Mouse (Mus musculus) adrenal gland, postnatal 0 days (tissue): ENCODE data around the gene Nfkbie. TPM values are rescaled to one million over a fixed set of nuclear protein-coding genes. Genes with fewer than 3 reads are reported as not detected.

Experiments
- polyA plus RNA-seq: library from polyadenylated mRNA; unstranded; fragments of >200 nt; fragmentation: Nextera tagmentation; extraction: Ambion mirVana; gene quantifications from 2 replicates; pipeline ENCODE4 v1.2.1, GENCODE M21; 2015

Nfkbie gene
- polyA plus RNA-seq, result 3.6 and 4.3 TPM in 2 replicates

DNA sequence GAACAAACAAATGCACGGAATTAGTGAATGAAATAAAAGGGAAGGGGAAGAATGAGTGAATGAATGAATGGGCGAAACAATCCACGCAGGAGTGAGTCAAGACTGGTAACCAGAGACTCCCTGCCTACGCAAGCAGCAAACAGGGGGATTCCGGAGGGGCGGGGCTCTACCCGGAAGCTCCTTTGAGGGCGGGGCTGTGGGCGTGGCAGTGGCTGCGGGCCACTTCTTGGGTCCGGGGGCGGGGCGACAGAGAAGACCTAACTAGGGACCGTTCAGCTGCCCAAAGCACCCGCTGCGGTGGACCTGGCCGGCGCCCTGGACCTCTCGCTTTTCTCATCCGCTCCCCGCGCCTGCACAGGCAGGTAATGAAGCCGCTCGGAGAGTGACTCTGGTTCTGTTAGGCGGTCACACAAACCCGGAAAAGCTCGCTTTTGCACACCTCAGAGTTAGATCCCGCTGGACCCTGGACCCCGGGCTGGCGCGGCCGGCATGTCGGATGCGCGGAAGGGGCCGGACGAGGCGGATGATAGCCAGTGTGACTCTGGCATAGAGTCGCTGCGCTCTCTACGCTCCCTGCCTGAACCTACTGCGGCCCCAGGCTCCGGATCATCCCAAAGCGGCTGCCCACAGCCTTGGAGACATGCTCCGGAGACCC lies at the start of gene Nfkbie:
Nfkbie (plus strand) TSS at position 252 of the 655 bp plus-strand sequence.

DNA sequence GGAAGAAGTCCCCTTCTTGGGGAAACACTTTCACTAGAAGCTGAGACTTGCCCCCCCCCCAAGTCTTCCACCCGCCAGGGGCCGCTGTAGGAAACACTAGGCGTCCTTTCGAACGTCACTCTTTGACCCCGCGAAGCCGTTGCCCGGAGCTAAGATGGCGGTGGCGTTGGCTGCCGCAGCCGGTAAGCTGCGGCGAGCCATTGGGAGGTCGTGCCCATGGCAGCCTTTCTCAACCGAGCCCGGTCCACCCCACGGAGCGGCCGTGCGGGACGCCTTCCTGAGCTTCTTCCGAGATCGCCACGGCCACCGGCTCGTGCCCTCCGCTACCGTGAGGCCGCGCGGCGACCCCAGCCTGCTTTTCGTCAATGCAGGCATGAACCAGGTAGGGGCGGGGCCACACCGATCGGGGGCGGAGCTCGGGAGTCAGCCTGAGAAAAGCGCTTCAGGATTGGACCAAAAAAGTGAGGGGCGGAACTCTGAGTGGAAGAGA lies 48.8 kb upstream of the Nfkbie start, which contains the start of gene Aars2:
Aars2 (plus strand) TSS at position 142 of the 490 bp plus-strand sequence.

DNA sequence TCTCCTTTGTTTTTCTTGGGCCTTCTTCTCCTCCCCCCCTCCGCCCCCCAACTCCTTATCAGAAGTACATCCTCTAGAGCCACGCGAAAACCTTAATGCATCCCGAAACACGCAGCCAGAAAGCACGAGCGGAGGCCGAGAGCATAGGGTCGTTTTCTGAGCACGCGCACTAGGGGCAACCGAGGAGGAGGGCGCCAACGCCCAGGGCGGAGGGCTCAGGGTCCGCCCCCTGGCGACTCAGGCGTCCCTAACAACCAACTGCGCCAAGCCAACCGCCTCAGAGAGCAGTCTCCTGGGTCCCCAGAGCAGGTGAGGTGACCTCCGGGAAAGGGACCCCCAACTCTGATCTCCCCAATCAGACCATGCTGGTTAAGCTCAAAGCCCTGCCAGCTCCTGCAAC lies 32.2 kb upstream of the Nfkbie start, which contains the start of gene Tcte1:
Tcte1 (plus strand) TSS at position 172 of the 400 bp plus-strand sequence.

GRCm38 (mm10) chr17:45549617-45550181 lies 5.8 kb upstream of the Nfkbie start, which contains the start of gene Tmem151b:
Tmem151b (minus strand) TSS chr17:45549677.

DNA sequence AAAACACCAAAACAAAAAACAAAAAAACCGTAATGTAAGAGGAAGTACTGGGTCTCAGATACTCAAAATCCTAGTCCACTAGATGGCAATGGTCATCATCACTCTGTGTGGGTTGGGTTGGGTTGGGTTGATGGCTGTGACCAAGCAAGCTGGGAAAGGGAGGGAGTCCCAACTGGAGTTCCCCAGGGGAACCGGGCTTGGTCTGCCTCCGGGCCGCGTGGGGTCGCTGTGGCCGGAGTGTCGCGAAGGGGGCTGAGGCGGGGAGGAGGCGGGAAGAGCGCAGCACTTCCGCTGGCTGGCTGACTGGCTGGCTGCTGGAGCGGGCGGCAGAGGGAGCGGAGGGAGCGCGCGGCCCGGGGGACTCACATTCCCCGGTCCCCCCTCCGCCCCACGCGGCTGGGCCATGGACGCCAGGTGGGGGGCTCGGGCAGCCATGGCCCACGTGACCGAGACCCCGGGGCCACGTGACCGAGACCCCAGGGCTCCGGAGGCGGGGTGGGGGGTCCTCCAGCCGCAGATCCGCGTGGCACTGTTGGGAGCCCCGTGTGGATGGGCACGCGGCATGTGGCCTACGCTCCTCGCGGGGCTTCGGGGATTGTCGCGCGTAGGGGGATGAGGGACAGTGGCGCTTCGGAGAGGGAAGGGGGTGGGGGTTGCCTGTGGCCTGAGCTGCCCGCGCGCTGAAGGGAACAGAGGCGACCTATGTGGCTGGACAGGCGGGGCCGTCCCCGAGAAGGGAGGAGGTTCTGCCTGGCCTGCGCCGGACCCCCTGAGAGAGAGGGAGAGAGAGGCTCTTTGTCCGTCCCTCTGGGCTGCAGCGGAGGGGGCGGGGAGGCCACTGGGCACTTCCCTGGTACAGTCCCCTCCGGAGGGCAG lies 8.4 kb downstream of the Nfkbie start, which contains the start of gene Slc35b2:
Slc35b2 (plus strand) TSS at position 220 of the 876 bp plus-strand sequence.

GRCm38 (mm10) chr17:45573087-45573779 lies 17.7 kb downstream of the Nfkbie start, which contains the start of gene Hsp90ab1:
Hsp90ab1 (minus strand) TSS chr17:45573271.

GRCm38 (mm10) chr17:45599446-45600242 lies 44.1 kb downstream of the Nfkbie start, which contains the start of gene Slc29a1:
Slc29a1 (minus strand) TSS chr17:45599606.

GRCm38 (mm10) chr17:45601877-45602304 lies 46.4 kb downstream of the Nfkbie start, which contains the start of gene Mymx:
Mymx (minus strand) TSS chr17:45602102.

Other genes with a start within 250 kb of the Nfkbie start
- 24.7 and 31.6 TPM in 2 replicates for gene Cdc5l, start 122.0 kb upstream of the Nfkbie start, polyA plus RNA-seq
- gene Spats1, start 80.3 kb upstream of the Nfkbie start, polyA plus RNA-seq, result 0.39 and 2.3 TPM in 2 replicates
- 5.1 and 8.6 TPM in 2 replicates for gene Aars2, start 48.9 kb upstream of the Nfkbie start, polyA plus RNA-seq
- gene Tcte1, start 32.3 kb upstream of the Nfkbie start, polyA plus RNA-seq, result 0.06 and 0.47 TPM in 2 replicates
- 1.2 and 5.1 TPM in 2 replicates for gene Tmem151b, start 6.0 kb upstream of the Nfkbie start, polyA plus RNA-seq
- gene Slc35b2, start 8.2 kb downstream of the Nfkbie start, polyA plus RNA-seq, result 143 and 167 TPM in 2 replicates
- 726 and 876 TPM in 2 replicates for gene Hsp90ab1, start 17.6 kb downstream of the Nfkbie start, polyA plus RNA-seq
- 94.3 and 154 TPM in 2 replicates for gene Slc29a1, start 43.9 kb downstream of the Nfkbie start, polyA plus RNA-seq
- gene Mymx, start 46.4 kb downstream of the Nfkbie start, polyA plus RNA-seq, result 0.17 and 0.74 TPM in 2 replicates
- gene Capn11, start 103.6 kb downstream of the Nfkbie start, polyA plus RNA-seq, result 0.10 and 0.76 TPM in 2 replicates
- 265 and 310 TPM in 2 replicates for gene Mrpl14, start 130.6 kb downstream of the Nfkbie start, polyA plus RNA-seq
- gene Tmem63b, start 131.2 kb downstream of the Nfkbie start, polyA plus RNA-seq, result 26.0 and 27.7 TPM in 2 replicates
- not detected in 2 replicates for gene 1600014C23Rik, start 178.1 kb downstream of the Nfkbie start, polyA plus RNA-seq